8 mouse cellular contexts compared by ENCODE assay signal in the genomic region with DNA sequence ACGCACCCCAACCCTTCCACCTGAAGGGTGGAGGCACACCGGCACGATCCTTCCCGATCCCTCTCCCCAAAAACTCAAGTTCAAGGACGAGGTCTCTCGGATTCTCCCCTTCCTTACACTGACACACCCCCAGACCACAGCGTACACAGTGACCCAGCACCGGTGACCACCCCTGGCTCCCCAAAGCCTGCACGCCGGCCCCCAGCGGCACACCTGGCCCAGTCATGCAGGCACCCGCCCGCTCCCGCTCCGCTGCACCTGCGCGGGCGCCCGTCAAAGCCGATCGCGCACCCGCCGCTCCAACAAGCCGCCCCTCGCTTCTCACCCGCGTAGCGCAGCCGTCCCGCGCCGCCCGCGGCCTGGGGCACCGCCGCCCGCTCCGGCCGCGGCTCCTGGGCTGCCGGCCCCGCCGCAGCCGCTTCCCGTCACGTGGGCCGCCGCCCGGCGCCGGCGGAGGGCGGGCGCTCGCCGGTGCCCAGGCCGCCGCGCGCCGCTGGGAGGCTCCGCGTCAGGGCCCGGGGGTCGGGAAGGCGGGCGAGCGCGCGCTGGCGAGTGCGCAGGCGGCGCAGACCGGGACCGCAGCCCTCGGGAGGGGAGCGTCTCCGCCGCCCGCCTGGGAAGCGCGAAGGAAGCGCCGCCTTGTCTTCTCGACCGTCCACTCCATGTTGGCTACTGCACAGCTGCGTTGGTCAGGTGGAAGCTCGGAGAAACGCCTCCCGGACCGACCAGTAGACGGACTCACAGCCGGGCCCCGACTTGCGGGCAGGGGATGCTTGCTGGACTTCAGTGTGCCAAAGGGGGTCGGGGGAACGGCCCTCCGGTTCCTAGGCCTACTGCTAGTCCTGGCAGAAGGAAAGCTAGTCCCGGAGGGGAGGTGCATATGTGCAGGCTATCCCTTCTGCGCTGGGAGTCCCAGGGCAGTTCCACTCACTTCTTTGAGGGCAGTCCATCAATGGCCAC. TPM values are rescaled to one million over a fixed set of nuclear protein-coding genes. Genes with fewer than 3 reads are reported as not detected.
DNase-seq lines count a peak whose midpoint lies in the region; ATAC-seq lines count a peak whose summit lies in the region.

No protein-coding gene starts in this region.

- no peaks in the 10 kb centered on the region for H3K27me3 ChIP-seq in hindbrain, embryonic 13.5 days

- WGBS in hindbrain, embryonic 13.5 days: under 1% methylated on average over 97 of the region's 102 CpGs

- DNase-seq in R1 (ENCODE audit: low read depth, low spot score): peak; percentile 47
- peak; percentile 84 to 86 for DNase-seq in cerebellum, postnatal 25 days
- DNase-seq in frontal cortex, postnatal 25 days (ENCODE audit: low spot score in 2 of 2): peak; percentile 51 to 53
- DNase-seq in layer of hippocampus, postnatal 25 days (ENCODE audit: extremely low spot score in 1 of 2, low spot score in 1 of 2): peak; percentile 56 to 71
- peak; percentile 70 for DNase-seq in lung, postnatal 14 days
- peak; percentile 77 for DNase-seq in ovary, postnatal 36 days (ENCODE audit: low spot score)
- DNase-seq in thymus, postnatal 25 days: peak; percentile 65

- peak overlapping the region; percentile 91 for H3K9ac ChIP-seq in hindbrain, embryonic 13.5 days

- peak overlapping the region; percentile 68 for H3K4me2 ChIP-seq in hindbrain, embryonic 13.5 days

- H3K36me3 ChIP-seq in hindbrain, embryonic 13.5 days: no peaks in the 10 kb centered on the region

- peak overlapping the region; percentile 94 for H3K27ac ChIP-seq in hindbrain, embryonic 13.5 days

- H3K4me3 ChIP-seq in hindbrain, embryonic 13.5 days: peak overlapping the region; percentile 76

- peak; percentile 84 for ATAC-seq in hindbrain, embryonic 13.5 days (ENCODE audit: low FRiP score)

- no peaks in the 10 kb centered on the region for H3K9me3 ChIP-seq in hindbrain, embryonic 13.5 days

- H3K4me1 ChIP-seq in hindbrain, embryonic 13.5 days (replicated peaks): peaks cover 38% of the 10 kb centered on the region

RNA-seq across cellular contexts. Expression of gene Tgfbrap1, which starts 6.1 kb away (rescaled TPM):
- polyA plus RNA-seq in hindbrain, embryonic 13.5 days (2015; fragmentation: Nextera tagmentation; extraction: Ambion mirVana): 16.0 and 16.4 TPM in 2 replicates
- total RNA-seq in layer of hippocampus, postnatal 25 days (2021): 10 to 100 TPM; 39.8 to 42.4 TPM

RNA-seq across cellular contexts. Expression of gene AI597479, which starts 6.2 kb away (rescaled TPM):
- polyA plus RNA-seq in hindbrain, embryonic 13.5 days (2015; fragmentation: Nextera tagmentation; extraction: Ambion mirVana): 48.0 and 48.3 TPM in 2 replicates
- 10 to 100 TPM; 23.5 to 25.6 TPM for total RNA-seq in layer of hippocampus, postnatal 25 days (2021)

Comparison
In these comparisons a context has a peak if more than half of its experiments do, and no peak if none do; other contexts are left out.
1. Peak in every context shown above with its lines: DNase-seq, ATAC-seq, H3K4me3 ChIP-seq and H3K27ac ChIP-seq.